Mouse (Mus musculus) kidney, embryonic 16.5 days (tissue): ENCODE results near the gene Gm43552. TPM values are rescaled to one million over a fixed set of nuclear protein-coding genes. Genes with fewer than 3 reads are reported as not detected.

Experiments used
- ATAC-seq: fragments of 200-750 bp; cut with Nextera tagmentation; 2 replicates; pipeline ENCODE4 v1.8.0; 2017; ENCODE audit warnings: moderate TSS enrichment; ENCODE audit not compliant: low FRiP score, low TSS enrichment
- H3K27ac ChIP-seq: fragments of 300-500 bp; sonication (generic); 2 replicates; pipeline ENCODE4 v1.5.1; 2014; ENCODE audit warnings: low read length
- H3K27me3 ChIP-seq: fragments of 300-500 bp; sonication (generic); 2 replicates; pipeline ENCODE4 v1.6.1; 2014; ENCODE audit warnings: low read length, control low read depth, mixed read lengths; ENCODE audit not compliant: insufficient read depth
- H3K36me3 ChIP-seq: fragments of 300-500 bp; sonication (generic); 2 replicates; pipeline ENCODE4 v1.6.1; 2014; ENCODE audit warnings: low read length, control low read depth, mixed read lengths; ENCODE audit not compliant: insufficient read depth
- H3K4me1 ChIP-seq: fragments of 300-500 bp; sonication (generic); 2 replicates; pipeline ENCODE4 v1.6.1; 2014; ENCODE audit warnings: low read length, control low read depth, mixed read lengths; ENCODE audit not compliant: insufficient read depth
- H3K4me2 ChIP-seq: fragments of 300-500 bp; sonication (generic); replicated peaks from 2 replicates; pipeline ENCODE4 v1.6.1; 2014; ENCODE audit warnings: low read depth, low read length
- H3K4me3 ChIP-seq: fragments of 300-500 bp; sonication (generic); 2 replicates; pipeline ENCODE4 v1.5.1; 2014; ENCODE audit warnings: mild to moderate bottlenecking, low read length
- H3K9ac ChIP-seq: fragments of 300-500 bp; sonication (generic); replicated peaks from 2 replicates; pipeline ENCODE4 v1.6.1; 2014; ENCODE audit warnings: low read length
- H3K9me3 ChIP-seq: fragments of 300-500 bp; sonication (generic); 2 replicates; pipeline ENCODE4 v1.6.1; 2016; ENCODE audit warnings: low read length, control low read depth
- WGBS: fragments of 180-500 bp; shearing (Covaris S2); extraction: QIAGEN DNeasy Blood & Tissue Kit; methylation state at CpG from one replicate; pipeline ENCODE4 v1.1.7; 2014; 5-methylcytosine and 5-hydroxymethylcytosine counted together
- polyA plus RNA-seq: library from polyadenylated mRNA; unstranded; fragments of >200 nt; fragmentation: Nextera tagmentation; extraction: Ambion mirVana; gene quantifications from 2 replicates; pipeline ENCODE4 v1.2.1, GENCODE M21; 2015

The Gm43552 gene
- polyA plus RNA-seq, 1 experiment from 2014 or later: not detected

DNA sequence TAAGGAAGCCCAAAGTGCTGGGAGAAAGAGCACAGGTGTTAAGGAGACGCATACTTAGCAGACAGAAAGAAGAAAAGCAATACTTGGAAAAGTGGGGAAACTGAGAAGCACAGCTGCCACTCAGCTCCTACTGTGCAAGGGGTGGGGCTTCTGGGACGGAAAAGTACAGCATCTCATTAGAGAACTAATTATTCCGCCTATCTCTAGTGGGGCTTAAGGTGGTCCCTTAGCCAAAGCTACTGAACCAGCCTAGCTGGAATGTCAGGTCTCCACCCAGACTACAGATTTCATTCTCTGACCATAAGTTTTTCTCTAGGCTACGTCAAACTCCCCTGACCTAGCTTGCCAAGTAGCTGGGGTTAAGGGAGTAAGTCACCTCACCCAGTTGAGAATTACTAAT is 41.9 kb upstream of the Gm43552 start:
- Histone ChIP-seq H3K36me3 (no peaks in the 10 kb centered on the region), H3K9me3 (no peaks in the 10 kb centered on the region), H3K27me3 (no peaks in the 10 kb centered on the region), H3K27ac (no peak overlapping the region), H3K4me1 (peaks cover 19% of the 10 kb centered on the region), H3K4me2 (no peak overlapping the region), H3K9ac (no peak overlapping the region), H3K4me3 (no peak overlapping the region)
- WGBS: 72% methylated on average over 4 of the region's 4 CpGs
- no peak for ATAC-seq

DNA sequence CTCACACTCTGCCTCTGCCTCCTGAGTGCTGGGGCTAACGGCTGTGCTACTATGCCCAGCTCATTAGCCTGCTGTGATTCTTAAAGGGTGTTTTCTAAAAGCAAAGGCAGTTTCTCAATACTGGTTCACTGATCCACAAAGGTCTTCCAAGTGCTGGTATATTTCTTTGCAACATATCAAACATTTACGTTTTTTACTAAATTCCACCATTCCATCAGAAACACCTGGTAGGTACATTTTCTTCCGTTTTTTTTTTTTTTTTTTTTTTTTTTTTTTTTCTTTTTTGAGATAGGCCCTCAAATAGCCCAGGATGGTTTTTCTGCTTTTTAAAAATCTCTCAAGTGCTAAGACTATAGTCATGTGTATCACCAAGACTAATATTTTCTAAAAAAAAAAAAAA is 38.6 kb upstream of the Gm43552 start:
- H3K36me3 ChIP-seq: no peaks in the 10 kb centered on the region
- no peak overlapping the region for H3K4me2 ChIP-seq
- no peak overlapping the region for H3K9ac ChIP-seq
- 71% methylated on average over 3 of the region's 3 CpGs for WGBS
- H3K4me1 ChIP-seq: 0 out of 2 replicates have a peak, but pooled peaks cover 9% of the 10 kb centered on the region
- no peak overlapping the region for H3K27ac ChIP-seq
- no peak for ATAC-seq
- no peaks in the 10 kb centered on the region for H3K27me3 ChIP-seq
- no peaks in the 10 kb centered on the region for H3K9me3 ChIP-seq
- H3K4me3 ChIP-seq: no peak overlapping the region

DNA sequence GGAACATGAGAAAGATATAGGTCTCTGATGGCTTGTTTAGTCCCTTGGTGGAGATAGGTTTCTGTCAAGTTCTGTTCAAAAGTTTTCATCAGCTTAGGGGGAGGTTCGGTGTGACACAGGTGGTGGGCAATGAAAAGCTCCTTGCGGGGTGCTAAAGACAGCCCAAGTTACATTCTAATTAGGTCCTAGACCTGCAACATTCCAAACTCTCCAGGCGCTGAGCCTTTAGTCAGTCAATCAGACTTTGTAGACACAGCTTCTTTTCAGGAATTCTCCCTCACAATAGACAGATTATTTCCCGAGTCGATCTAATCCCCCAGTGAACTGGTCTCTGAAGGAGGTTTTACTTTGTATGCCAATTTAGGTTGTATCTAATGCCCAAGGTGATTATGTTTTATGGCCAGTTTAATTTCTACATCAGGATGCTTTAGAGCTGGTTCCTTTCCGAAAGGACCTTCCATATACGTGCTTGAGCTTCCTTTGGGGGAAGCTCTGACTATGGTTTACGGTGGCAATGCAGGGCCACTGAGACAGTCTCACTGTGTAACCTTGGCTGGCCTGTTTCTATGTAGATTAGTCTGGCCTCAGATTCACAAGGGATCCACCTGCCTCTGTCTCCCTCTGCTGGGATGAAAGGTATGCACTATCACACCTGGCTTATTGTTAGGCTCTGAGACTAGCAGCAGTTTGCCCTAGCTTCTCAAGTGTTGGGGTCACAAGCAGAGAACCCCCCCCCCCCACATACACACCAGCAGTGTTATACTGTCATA is 33.2 kb upstream of the Gm43552 start:
- H3K4me1 ChIP-seq: no peaks in the 10 kb centered on the region
- no peak overlapping the region for H3K27ac ChIP-seq
- peaks cover 3% of the 10 kb centered on the region; the same call in 1 of the 2 replicates for H3K9me3 ChIP-seq
- WGBS: 15% methylated on average over 8 of the region's 8 CpGs
- H3K9ac ChIP-seq: no peak overlapping the region
- ATAC-seq: no peak
- no peaks in the 10 kb centered on the region for H3K27me3 ChIP-seq
- H3K4me3 ChIP-seq: no peak overlapping the region
- H3K4me2 ChIP-seq: no peak overlapping the region
- no peaks in the 10 kb centered on the region for H3K36me3 ChIP-seq

DNA sequence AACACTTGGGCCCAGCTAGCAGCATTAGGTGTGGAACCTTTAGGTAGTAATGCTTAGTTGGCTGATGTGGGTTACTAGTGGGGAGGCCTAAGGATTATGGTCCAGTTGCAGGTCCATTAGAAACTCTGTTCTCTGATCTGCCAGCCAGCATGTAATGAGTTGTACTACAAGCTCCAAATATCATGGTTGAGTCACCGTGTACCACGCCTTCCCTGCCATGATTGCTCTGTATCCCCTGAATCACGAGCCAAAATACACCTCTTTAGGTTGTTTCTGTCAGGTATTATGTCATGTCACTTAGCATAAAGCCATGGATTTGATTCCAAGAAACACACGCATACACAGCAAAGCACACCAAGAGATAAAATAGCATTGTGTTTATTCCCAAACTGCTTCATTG is 32.2 kb upstream of the Gm43552 start:
- H3K9me3 ChIP-seq: peaks cover 3% of the 10 kb centered on the region; the same call in 1 of the 2 replicates
- 74% methylated on average over 4 of the region's 4 CpGs for WGBS

DNA sequence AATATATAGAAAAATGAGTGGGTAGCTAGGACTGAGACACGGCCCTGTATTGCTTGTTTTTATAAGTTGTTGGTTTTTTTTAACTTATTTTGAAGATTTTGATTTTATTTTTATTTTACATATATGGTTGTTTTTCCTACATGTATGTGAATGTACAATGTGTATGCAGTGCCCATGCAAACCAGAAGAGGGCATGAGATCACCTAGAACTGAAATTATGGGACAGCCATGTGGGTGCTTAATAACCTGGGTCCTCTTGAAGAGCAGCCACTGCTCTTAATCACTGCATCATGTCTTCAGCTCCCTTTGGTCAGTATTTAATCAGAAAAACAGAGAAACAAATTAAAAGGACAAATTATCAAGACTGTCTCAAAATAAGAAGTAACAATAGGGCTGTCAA is 29.2 kb upstream of the Gm43552 start:
- H3K4me3 ChIP-seq: no peak overlapping the region
- H3K27me3 ChIP-seq: no peaks in the 10 kb centered on the region
- peaks cover 3% of the 10 kb centered on the region; the same call in 1 of the 2 replicates for H3K9me3 ChIP-seq
- H3K27ac ChIP-seq: no peak overlapping the region
- no peak overlapping the region for H3K9ac ChIP-seq
- H3K36me3 ChIP-seq: no peaks in the 10 kb centered on the region
- H3K4me2 ChIP-seq: no peak overlapping the region
- WGBS: 84% methylated on average over 1 of the region's 1 CpGs
- no peak for ATAC-seq
- H3K4me1 ChIP-seq: no peaks in the 10 kb centered on the region

More for the DNA sequence above, 32.2 kb upstream of the Gm43552 start:
- Histone ChIP-seq H3K4me3 (no peak overlapping the region), H3K27ac (no peak overlapping the region), H3K27me3 (no peaks in the 10 kb centered on the region), H3K36me3 (no peaks in the 10 kb centered on the region), H3K9ac (no peak overlapping the region), H3K4me1 (no peaks in the 10 kb centered on the region), H3K4me2 (no peak overlapping the region)
- ATAC-seq: no peak

DNA sequence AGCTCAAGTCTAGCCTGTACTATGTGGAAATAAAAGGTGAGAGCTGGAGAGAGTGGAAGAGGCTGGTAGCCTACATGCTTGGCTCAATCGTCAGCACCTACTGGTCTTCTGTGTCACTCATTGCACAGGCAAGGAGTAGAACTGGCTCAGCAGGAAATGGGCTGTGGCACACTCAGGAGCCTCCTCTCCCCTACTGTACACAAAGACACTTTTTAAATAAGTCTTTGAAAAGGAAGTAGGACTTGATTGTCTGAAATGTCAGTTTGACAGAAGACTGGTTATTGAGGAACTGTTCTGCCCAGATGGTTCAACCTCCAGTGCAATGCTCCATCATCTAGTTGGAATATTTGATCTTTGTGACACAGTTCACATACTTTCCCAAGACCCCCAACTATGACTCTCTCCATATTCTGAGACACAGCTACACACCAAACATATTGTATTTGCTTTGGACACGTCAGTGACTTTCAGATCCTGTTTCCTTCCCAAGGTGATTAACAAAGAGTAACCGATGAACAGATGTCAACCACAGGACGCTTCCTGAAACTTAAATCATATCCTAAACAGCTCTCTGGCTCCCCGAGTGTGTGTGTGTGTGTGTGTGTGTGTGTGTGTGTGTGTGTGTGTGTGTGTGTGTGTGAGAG is 22.1 kb upstream of the Gm43552 start:
- H3K4me2 ChIP-seq: no peak overlapping the region
- no peaks in the 10 kb centered on the region for H3K4me1 ChIP-seq
- no peak for ATAC-seq
- 46% methylated on average over 5 of the region's 5 CpGs for WGBS
- no peaks in the 10 kb centered on the region for H3K36me3 ChIP-seq
- no peak overlapping the region for H3K4me3 ChIP-seq
- no peaks in the 10 kb centered on the region for H3K27me3 ChIP-seq
- H3K27ac ChIP-seq: no peak overlapping the region
- no peak overlapping the region for H3K9ac ChIP-seq
- H3K9me3 ChIP-seq: no peaks in the 10 kb centered on the region

DNA sequence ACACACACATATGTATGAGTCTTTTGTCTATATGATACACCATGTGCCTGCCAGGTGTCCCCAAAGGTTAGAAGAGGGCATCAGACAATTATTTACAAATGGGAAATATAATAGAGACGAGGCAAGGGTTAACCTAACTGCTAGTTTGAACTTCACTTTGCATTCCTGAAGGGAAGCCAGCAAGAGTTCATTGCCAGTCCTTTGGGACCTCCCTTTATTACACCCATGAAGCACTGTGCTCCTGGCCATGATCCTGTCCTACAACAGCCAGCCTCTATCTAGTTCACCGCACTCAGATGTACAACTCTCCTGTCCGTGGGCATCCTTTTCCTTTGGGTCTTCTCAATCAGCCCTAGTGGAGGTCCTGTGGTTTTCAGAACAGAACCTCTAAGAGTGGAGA is 20.9 kb upstream of the Gm43552 start:
- Histone ChIP-seq H3K4me3 (no peak overlapping the region), H3K36me3 (no peaks in the 10 kb centered on the region), H3K27me3 (no peaks in the 10 kb centered on the region), H3K4me2 (no peak overlapping the region), H3K9ac (no peak overlapping the region), H3K9me3 (no peaks in the 10 kb centered on the region), H3K27ac (no peak overlapping the region), H3K4me1 (no peaks in the 10 kb centered on the region)
- ATAC-seq: no peak
- WGBS: 61% methylated on average over 3 of the region's 3 CpGs

DNA sequence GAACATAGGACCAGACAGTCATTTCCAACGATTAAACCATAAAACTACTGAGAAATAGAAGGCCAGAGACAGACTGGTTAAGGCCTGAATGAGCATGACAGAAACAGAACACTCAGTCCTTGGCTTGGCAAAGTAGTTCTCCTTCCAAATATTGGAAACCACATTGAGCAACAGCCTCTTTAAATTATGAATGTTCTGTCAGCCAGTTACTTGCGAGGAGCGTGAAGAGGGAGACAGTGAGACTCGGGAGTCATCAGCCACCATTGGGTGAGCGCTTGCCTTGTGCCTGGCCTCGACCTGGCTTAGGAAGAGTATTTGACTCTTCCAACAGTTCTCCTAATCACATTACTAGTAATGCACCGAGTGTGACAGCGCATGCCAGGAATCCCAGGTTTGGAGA is 15.8 kb upstream of the Gm43552 start:
- no peak for ATAC-seq
- Histone ChIP-seq H3K4me3 (no peak overlapping the region), H3K27me3 (no peaks in the 10 kb centered on the region), H3K9ac (no peak overlapping the region), H3K27ac (no peak overlapping the region), H3K9me3 (no peaks in the 10 kb centered on the region), H3K4me1 (no peaks in the 10 kb centered on the region), H3K4me2 (no peak overlapping the region), H3K36me3 (no peaks in the 10 kb centered on the region)
- 85% methylated on average over 8 of the region's 8 CpGs for WGBS

DNA sequence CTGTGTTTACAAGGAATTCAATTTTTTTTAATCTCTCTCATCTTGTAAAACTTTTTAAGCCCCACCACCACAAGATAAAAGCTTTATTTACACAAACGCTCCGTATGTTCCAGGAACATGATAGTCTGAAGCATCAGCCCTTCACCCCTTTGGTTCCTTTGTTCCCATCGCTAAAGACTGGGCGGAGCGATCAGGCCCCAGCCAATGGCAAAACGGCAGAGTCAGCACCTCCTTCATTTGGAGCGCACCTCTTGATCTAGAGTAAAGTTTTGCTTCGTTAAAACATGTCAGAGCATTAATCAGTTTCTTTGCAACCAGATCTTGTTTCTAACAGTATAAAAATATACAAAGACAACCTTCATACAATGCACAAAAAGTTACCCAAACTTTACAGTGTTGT is 13.2 kb upstream of the Gm43552 start:
- Histone ChIP-seq H3K9me3 (no peaks in the 10 kb centered on the region), H3K27ac (no peak overlapping the region), H3K4me3 (no peak overlapping the region), H3K27me3 (no peaks in the 10 kb centered on the region), H3K4me2 (peak overlapping the region; percentile 34), H3K9ac (no peak overlapping the region), H3K4me1 (no peaks in the 10 kb centered on the region), H3K36me3 (no peaks in the 10 kb centered on the region)
- 7% methylated on average over 8 of the region's 8 CpGs for WGBS
- ATAC-seq: no peak

DNA sequence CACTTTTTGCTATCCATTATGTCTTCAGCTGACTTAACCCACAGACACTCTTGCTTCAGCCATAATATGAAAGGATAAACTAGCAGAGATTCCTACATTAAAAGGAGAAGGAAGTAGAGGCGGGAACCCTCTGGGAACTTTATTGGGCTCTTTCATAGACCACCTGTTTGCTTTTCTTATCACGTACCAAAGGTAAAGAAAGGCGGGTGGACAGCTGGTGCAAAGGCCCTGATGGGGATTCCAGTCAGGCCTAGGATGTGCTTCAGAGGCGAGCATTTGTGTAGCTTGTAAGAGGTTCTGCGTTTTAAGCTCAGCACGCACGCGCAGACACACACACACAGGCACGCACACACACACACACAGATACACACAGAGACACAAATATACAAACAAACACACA is 8.8 kb upstream of the Gm43552 start:
- Histone ChIP-seq H3K4me1 (no peaks in the 10 kb centered on the region), H3K4me2 (no peak overlapping the region), H3K9me3 (0 out of 2 replicates have a peak, but pooled peaks cover 4% of the 10 kb centered on the region), H3K36me3 (no peaks in the 10 kb centered on the region), H3K4me3 (no peak overlapping the region), H3K27me3 (no peaks in the 10 kb centered on the region), H3K9ac (no peak overlapping the region), H3K27ac (no peak overlapping the region)
- WGBS: 93% methylated on average over 9 of the region's 9 CpGs
- no peak for ATAC-seq
